Mouse (Mus musculus): ENCODE data around the gene Rims1. TPM values are rescaled to one million over a fixed set of nuclear protein-coding genes. Genes with fewer than 3 reads are reported as not detected.

Rims1 gene
- 100 to 1,000 TPM; 253 to 254 TPM for total RNA-seq (2021)

DNA sequence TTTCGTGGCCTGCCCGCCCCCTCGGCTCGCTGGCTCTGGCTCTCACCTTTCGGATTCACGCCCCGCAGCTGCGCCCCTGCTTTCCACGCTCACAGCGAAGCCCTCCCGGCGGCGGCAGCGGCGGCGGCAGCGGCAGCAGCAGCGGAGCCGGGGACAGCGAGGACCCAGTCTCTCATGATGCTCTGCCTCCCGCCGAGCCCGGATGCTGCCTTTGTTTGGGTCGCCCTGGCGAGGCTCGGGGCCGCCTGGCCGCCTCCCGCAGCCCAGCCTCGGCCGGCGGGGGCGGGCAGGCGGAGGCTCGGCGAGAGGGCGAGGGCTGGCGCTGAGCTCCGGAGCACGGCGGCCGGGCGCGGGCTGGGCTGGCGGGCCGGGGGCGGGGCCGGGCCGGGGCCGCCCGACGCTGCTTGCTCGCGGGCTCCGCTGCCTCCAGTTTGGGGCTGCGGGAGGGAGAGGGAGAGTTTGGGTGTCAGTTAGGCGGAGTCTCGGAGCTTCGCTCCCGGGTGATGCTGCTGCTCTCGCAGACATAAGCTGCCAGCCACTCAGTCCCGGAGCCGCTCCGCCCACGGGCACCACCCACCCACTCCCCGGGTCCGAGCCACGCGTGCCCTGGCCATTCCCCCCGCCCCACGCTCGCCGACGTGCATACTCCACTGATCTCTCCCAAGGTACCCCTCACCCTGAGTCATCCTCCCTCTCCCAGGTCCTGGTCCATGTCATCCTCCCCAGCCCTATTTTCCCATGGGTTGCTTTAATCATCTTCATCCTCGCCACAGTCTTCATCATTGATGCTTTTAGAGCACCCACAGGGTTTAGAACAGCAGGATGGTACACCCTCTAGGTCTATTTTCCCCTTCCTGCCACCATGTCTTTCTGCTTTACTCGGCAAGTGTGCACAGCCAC, at the start of gene Rims1:
TSS of gene Rims1 (minus strand) at position 269 of the 900 bp plus-strand sequence.
- peak; percentile 70 to 72 for DNase-seq

- DNase-seq = no peak
These were observed 867 bp upstream of the Rims1 start for GRCm38 (mm10) chr1:22806626-22807096.

DNA sequence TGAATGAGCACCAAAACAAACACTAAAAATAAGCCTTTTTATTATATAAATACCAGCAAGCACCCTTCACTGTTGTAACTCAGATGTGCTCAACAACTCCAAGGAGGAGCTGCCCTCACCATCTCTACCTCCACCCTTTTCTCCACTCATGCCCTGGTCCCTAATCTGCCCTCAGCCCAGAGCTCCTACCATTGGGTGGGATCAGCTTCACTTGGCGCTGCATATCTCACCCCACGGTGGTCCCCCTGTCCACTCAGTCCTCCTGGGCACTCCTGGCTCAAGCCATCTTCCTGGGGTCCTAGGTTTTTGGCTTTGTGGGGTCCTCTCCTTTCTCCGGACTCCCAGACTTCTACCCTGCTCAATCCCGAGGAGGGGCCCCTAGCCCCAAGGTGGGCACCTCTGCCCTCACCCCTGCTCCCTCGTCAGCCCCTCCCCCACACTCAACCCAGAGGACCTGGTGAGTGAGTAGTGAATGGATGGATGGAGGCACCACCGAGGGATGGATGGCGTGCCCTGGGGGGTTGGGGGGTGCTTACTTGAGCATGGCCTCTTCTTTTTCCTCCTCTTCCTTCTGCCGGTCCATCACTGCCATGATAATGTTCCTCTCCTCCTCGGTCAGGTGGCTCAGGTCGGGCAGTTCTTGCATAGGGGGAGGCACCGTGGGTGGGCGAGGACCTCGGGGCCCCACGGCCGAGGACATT, 619 bp downstream of the Rims1 start:
- no peak for DNase-seq

GRCm38 (mm10) chr1:22804148-22804885, 1.5 kb downstream of the Rims1 start:
- peak in 1 of 2 experiments; percentile 27 for DNase-seq

GRCm38 (mm10) chr1:22803471-22803870, 2.3 kb downstream of the Rims1 start:
- peak in 1 of 2 experiments; percentile 14 for DNase-seq

DNA sequence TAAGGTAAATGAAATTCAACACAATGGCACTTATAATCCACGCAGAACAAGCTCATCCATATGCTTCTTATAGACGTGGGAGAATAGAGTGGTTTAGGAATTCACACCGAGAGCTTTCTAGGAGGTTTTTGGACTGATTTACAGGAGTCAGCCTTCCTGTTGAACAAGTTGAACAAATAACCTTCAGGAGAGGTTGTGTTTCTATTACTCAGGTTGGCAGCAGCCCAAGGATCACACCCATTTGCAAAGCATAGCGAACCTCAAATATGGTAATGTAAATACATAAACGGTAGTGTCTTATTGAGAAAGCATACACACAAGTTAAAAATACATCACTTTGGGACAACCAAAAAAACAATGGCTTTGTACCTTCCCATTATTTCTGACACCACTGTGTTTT, 5.5 kb downstream of the Rims1 start:
- DNase-seq = no peak

- no peak for DNase-seq
These were observed 8.7 kb downstream of the Rims1 start for GRCm38 (mm10) chr1:22797091-22797490.

DNA sequence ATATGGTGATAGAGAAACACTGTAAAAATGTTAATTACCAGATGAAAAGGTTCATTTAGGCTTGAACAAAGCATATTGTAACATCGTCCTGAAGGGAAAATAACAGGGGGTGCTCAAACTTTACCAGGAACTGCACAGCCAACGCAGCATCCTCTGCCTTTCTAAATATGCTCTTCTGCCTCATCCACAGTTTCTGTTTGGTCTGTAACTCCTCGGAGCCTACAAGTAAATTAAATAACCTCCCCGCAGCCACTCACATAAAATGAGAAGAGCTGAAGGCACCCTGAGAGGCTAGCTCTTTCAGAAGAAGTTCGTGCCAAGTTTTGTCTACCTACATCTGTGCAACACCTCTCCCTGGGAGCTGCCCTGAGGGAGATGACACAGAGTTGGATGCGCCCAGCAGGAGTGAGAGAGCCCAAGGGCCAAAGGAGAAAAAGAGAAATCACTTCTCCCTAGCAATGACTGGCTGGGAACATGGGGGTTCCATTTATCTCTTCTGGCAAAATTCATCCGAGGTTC, 16.3 kb downstream of the Rims1 start:
- DNase-seq = no peak

DNA sequence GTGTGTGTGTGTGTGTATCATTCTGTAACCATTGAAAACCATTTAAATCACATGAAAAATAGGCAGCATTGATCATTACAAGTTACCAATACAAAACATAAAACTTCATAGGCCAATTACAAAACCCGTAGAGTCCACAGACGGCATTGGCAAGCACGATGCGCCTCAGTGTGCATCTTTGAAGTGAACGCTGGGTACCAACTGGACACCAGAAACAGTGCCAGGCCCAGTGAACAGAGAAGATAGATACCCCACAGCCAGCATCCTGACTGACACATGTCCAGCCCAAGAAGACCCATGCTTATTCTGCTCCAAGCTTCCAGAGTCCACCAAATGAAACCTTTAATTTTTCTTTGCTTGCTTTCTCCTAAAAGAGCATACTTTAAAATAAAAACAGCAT, 18.2 kb downstream of the Rims1 start:
- DNase-seq = no peak

DNA sequence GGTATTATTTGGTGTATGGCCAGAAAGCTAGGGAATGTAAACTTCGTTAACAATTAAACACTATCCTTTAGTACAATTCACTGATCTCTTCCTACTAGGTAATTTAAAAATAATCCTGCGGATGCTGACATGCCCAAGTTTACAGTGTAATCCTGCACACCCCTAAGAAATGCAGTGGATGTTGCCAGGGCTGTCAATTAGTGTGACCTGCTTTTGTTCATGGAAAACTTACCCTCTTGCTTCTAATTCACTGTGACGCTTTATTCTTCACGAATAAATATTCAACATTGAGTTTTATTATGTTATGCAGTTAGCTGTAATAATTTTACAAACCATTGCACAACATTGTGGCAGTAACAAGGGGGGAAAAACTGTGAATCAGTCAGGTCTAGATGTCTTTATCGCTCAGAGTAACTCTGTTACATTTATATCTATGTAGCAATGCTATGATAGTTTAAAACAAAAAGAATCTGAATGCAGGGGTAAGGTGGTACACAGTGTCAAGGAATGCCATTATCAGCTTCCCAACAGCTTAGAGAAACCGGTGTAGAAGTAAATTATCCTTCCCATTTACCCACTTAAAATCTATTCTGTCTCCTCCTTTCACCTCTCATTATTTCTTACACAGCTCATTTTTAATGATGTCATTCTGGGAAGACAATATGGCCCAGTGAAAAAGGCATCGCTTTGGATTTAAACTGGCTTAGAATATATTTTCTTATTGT, 35.1 kb downstream of the Rims1 start:
- DNase-seq = no peak

DNA sequence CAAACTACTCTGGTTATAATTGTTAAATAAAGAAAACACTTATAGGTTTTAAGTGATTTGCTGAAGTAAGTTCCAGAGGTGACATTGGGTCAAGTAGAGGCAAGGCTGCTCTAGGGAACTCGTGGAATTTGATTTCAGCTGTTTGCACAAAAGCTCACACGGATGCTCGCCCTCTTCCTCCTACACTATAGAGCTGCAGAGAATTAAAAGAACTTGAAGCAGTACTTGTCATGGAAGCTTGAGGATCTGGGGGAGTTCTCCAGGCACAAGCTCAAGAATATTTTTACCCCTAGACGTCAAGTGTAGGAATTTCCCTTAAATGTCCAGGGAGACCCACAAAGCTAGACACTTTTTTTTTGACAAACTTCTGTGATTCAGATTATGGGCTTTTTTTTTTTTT, 42.4 kb downstream of the Rims1 start:
- no peak for DNase-seq

DNA sequence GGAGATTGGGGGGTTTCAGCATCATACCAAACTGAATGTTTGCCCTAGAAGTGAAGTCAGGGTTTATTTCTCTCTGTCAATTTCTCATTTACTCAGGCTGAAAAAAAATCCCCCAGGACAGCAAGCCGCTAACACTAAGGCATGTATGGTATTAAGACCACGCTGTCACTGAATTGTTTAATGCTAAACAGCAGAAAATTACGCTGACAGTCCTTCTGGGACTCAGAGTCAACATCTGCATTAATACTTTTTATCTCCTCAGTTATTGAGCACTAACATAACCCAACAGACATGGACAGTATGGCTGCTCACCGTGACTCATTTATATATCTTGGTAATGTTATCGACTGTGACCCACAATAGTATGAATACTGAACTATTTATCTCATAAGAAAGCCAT, 43.0 kb downstream of the Rims1 start:
- no peak for DNase-seq

DNA sequence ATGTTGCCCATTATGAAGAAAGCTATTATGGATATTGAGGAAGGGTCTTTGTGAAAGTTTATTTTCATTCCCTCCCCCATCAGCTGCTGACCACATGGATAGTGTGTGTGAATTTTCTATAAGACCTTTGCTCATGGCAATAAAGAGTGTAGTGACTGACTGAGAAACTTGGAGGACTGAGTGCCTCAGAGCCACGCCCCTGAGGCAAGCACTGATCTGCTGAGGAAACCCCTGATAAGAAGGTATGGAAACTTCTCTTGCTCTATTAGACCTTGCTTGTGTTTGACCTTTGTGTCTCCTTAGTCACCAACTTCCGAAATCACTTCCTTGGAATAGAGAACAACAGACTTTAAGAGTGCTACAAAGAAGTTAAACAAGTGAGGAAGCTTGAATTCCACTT, 55.3 kb downstream of the Rims1 start:
- no peak for DNase-seq

DNA sequence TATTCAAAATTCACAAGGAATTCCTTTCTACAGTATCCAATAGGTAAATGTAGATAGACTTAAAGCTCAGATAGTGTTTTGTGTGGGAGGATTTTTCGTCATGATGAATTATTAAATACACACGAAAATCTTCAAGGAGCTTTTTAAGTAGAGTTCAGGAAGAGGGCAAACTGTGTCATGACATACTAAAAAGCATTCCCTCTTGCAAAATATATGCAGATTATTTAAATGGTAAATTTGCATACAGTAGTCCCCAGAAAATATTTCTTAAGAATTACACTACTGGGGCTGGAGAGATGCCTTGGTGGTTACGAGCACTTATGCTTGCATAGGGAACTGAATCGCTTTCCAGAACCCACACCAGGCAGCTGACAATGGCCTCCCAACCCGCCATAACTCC, 61.1 kb downstream of the Rims1 start:
- DNase-seq = no peak

GRCm38 (mm10) chr1:22737491-22737890, 68.3 kb downstream of the Rims1 start:
- no peak for DNase-seq

DNA sequence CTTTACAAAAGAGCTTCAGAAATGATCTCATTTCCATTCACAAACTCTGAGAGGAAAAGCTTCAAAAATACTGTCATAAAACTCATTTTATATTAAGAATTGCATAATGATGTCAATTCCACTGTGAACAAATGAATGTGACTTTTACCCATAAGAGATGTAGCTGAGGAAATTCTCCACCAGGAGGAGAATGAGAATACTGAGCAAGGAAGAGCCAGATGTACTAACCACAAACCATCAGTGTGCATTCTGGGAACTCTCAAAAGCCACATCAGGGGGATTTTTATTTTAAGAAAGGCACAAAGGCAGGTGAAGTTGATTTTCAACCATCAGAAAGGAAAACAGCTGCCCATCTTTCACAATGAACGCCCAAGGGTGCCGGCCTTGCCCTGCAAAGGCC, 71.4 kb downstream of the Rims1 start:
- no peak for DNase-seq

DNA sequence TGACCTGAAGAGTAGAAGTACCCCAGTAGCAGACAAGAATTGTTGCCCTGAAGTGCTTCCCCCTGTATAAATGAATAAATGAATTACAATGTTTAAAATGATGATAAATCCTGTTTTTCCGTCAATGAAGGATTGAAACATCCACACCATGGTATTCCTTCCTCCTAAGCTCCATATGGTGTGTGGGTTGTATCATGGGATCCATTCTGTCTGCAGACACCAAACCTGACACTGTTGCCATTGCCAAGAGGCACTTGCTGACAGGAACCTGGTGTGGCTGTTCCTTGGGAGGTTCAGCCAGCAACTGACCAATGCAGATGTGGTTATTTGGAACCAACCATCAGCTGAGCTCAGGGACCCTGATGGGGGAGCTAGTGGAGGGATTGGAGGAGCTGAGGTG, 72.5 kb downstream of the Rims1 start:
- no peak for DNase-seq

DNA sequence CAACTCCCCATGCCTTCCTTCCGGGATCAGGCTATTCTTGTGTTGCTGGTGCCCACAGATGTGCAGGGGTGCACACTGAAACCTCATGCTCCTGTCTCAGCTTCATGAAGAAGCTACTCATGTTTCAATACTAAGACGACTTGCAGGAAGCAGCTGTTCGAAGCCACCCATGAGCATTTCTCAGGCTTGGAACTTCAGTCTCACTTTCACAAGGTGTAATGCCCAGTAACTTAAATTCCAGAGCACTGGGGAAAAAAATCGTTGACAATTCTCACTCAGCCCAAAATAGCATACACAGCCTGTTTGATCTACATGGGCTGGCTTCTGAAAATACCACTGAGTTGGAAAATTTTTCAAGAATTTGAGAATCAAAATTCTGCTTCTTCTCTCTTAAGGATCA, 77.6 kb downstream of the Rims1 start:
- DNase-seq = no peak

- no peak for DNase-seq
These were observed 84.1 kb downstream of the Rims1 start for GRCm38 (mm10) chr1:22721706-22722105.

GRCm38 (mm10) chr1:22720714-22721113, 85.1 kb downstream of the Rims1 start:
- DNase-seq = no peak

- DNase-seq = no peak
These were observed 96.3 kb downstream of the Rims1 start for GRCm38 (mm10) chr1:22709461-22709860.

GRCm38 (mm10) chr1:22695046-22695445, 110.7 kb downstream of the Rims1 start:
- DNase-seq = no peak

Data from layer of hippocampus, postnatal 36 days (tissue).